14 mouse cellular contexts compared by ENCODE assay signal in the genomic region with DNA sequence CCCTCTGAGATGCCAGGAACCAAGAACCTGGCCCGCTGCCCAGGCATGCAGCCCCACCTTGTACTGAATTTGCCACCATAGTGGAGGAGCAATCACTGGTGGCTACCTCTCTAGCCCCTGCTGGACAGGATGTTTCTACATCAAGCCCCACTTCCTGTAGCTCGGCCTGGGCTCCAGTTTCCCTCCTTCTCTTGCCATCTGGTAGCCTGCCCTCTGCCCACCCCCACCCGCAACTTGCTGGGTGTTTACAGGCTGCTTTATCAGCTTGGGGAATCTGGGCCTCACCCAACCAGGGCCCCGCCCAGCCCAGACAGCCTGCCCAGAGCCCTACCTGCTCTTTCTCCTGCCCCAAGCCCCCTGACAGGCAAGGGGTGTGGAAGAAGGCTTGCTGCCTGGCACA. TPM values are rescaled to one million over a fixed set of nuclear protein-coding genes. Genes with fewer than 3 reads are reported as not detected.
DNase-seq lines count a peak whose midpoint lies in the region; ATAC-seq and TF ChIP-seq lines count a peak whose summit lies in the region.
"Had no signal": no experiment of that assay in that cellular context is flagged by ENCODE, and none has a peak within 500 bp of the region (broad histone marks: within the 10 kb centered on the region; RNA-seq: fewer than 3 reads in every experiment).

No protein-coding gene starts in this region.

- DNase-seq in cerebellum, postnatal 14 days: peak; percentile 10 to 24
- no peak for DNase-seq in cerebellum, adult 9-11 months
- peak; percentile 32 for DNase-seq in thymus, postnatal 25 days
- DNase-seq in thymus, postnatal 0 days (ENCODE audit: low spot score): no peak
- no peak for DNase-seq in cerebellum, adult 2 months
- DNase-seq in retina, postnatal 1 day: no peak
- DNase-seq: adrenal gland, postnatal 10 days; forebrain, postnatal 0 days; heart, postnatal 36 days; right cerebral cortex, postnatal 4 days had no signal

- no peaks in the 10 kb centered on the region for H3K36me3 ChIP-seq in liver, embryonic 15.5 days (replicated peaks)
- no peaks in the 10 kb centered on the region for H3K36me3 ChIP-seq in stomach, embryonic 16.5 days (ENCODE audit: control insufficient read depth, insufficient read depth, low read length)
- H3K36me3 ChIP-seq: limb, embryonic 10.5 days had no signal

- H3K9me3 ChIP-seq in liver, embryonic 15.5 days (replicated peaks): no peaks in the 10 kb centered on the region
- no peaks in the 10 kb centered on the region for H3K9me3 ChIP-seq in stomach, embryonic 16.5 days (replicated peaks; ENCODE audit: control insufficient read depth, low read length)
- H3K9me3 ChIP-seq: limb, embryonic 10.5 days had no signal

- H3K4me2 ChIP-seq in liver, embryonic 15.5 days: peak overlapping the region; percentile 38
- no peak overlapping the region for H3K4me2 ChIP-seq in stomach, embryonic 16.5 days (ENCODE audit: low read depth, low read length)

- ATAC-seq in liver, embryonic 15.5 days (ENCODE audit: insufficient read depth): peak; percentile 54; the same call in 1 of the 2 replicates
- peak; percentile 58; the same call in 1 of the 2 replicates for ATAC-seq in stomach, embryonic 16.5 days (ENCODE audit: insufficient read depth, low FRiP score)
- ATAC-seq: forebrain, postnatal 0 days had no signal

- peaks cover 32% of the 10 kb centered on the region for H3K4me1 ChIP-seq in liver, embryonic 15.5 days (replicated peaks)
- peaks cover 4% of the 10 kb centered on the region for H3K4me1 ChIP-seq in stomach, embryonic 16.5 days (ENCODE audit: control insufficient read depth, insufficient read depth, low read length)
- H3K4me1 ChIP-seq in cerebellum, adult 2 months (ENCODE audit: control insufficient read depth, insufficient read depth, low read length): no peaks in the 10 kb centered on the region

- H3K27me3 ChIP-seq in liver, embryonic 15.5 days: no peaks in the 10 kb centered on the region
- H3K27me3 ChIP-seq in stomach, embryonic 16.5 days (ENCODE audit: control insufficient read depth, insufficient read depth, low read length): no peaks in the 10 kb centered on the region
- no peaks in the 10 kb centered on the region for H3K27me3 ChIP-seq in cerebellum, adult 2 months (ENCODE audit: control insufficient read depth, insufficient read depth, low read length)
- H3K27me3 ChIP-seq: CH12.LX had no signal

- WGBS in liver, embryonic 15.5 days (ENCODE audit: insufficient replicate concordance): 38% methylated on average over 4 of the region's 4 CpGs
- WGBS in stomach, embryonic 16.5 days: 46% methylated on average over 4 of the region's 4 CpGs
- 51% methylated on average over 4 of the region's 4 CpGs for WGBS in cerebellum, adult 2 months

- no peak overlapping the region for H3K27ac ChIP-seq in liver, embryonic 15.5 days (replicated peaks)
- H3K27ac ChIP-seq in stomach, embryonic 16.5 days (ENCODE audit: low read length): no peak overlapping the region
- no peak overlapping the region for H3K27ac ChIP-seq in cerebellum, adult 2 months (ENCODE audit: insufficient read depth, low read length)
- H3K27ac ChIP-seq: limb, embryonic 10.5 days had no signal

- TF ChIP-seq CTCF in cerebellum, adult 2 months (IDR thresholded peaks at IDR 0.05; ENCODE audit: borderline replicate concordance, insufficient read depth, low read depth, low read length): no peak

- H3K4me3 ChIP-seq in liver, embryonic 15.5 days (replicated peaks): no peak overlapping the region
- no peak overlapping the region for H3K4me3 ChIP-seq in stomach, embryonic 16.5 days (replicated peaks; ENCODE audit: low read length)
- no peak overlapping the region for H3K4me3 ChIP-seq in cerebellum, adult 2 months (replicated peaks; ENCODE audit: insufficient read depth, low read depth, low read length)
- H3K4me3 ChIP-seq: limb, embryonic 10.5 days had no signal

- no peak for TF ChIP-seq POLR2A in cerebellum, adult 2 months (IDR thresholded peaks at IDR 0.05; ENCODE audit: borderline replicate concordance, insufficient read depth, low read length)

- H3K9ac ChIP-seq in liver, embryonic 15.5 days: no peak overlapping the region
- H3K9ac ChIP-seq in stomach, embryonic 16.5 days (ENCODE audit: low read length): no peak overlapping the region
- H3K9ac ChIP-seq: forebrain, postnatal 0 days had no signal

RNA-seq across cellular contexts. Expression of a gene that starts 23.9 kb away (rescaled TPM):
- polyA plus RNA-seq in thymus, postnatal 0 days (2015; fragmentation: Nextera tagmentation; extraction: Ambion mirVana): 9.9 TPM in 2 replicates
- polyA plus RNA-seq in liver, embryonic 15.5 days (2015; fragmentation: Nextera tagmentation; extraction: Ambion mirVana): 2.3 and 2.4 TPM in 2 replicates
- 9.1 and 9.3 TPM in 2 replicates for polyA plus RNA-seq in stomach, embryonic 16.5 days (2015; fragmentation: Nextera tagmentation; extraction: Ambion mirVana)
- polyA plus RNA-seq in cerebellum, adult 2 months (2012; rRNA removed): 0.36 and 0.38 TPM in 2 replicates

Comparison
In these comparisons a context has a peak if more than half of its experiments do, and no peak if none do; other contexts are left out.
1. DNase-seq: peak in cerebellum, postnatal 14 days (2 of 2) and thymus, postnatal 25 days (single experiment); none in cerebellum, adult 9-11 months (single experiment), thymus, postnatal 0 days (single experiment), cerebellum, adult 2 months (0 of 2) and retina, postnatal 1 day (single experiment).